Mouse (Mus musculus) heart, postnatal 10 days (tissue): ENCODE measurements at regions not wholly inside any gene's neighbourhood (a gene's known extent, or its start where the extent isn't known, plus 50 kb on each side); places are given as distances from the start of the nearest gene placed in this dataset.

ENCODE experiments used
- DNase-seq, 2 experiments: peaks; one replicate each; pipeline ENCODE4 v3.0.0; 2021
- intact Hi-C: fragments of 180-260 bp; cut with DNase I; formaldehyde crosslinking; loops from one replicate; pipeline ENCODE4 v1.15.1; 2025

- peak; percentile 3 to 45 for DNase-seq
- intact Hi-C loops, result loop anchor here (1.0 to 10.0 kb wide), 3 partner anchors 153 to 600 kb away; no protein-coding TSS in a partner anchor
Observed at GRCm38 (mm10) chr10:51792030-51792429, 114.5 kb downstream of the Rfx6 start.

GRCm38 (mm10) chr10:51793876-51794275, 116.3 kb downstream of the Rfx6 start:
- intact Hi-C loops, result loop anchor here (5.0 to 10.0 kb wide), 2 partner anchors 151 to 598 kb away; no protein-coding TSS in a partner anchor
- DNase-seq, result no peak

DNA sequence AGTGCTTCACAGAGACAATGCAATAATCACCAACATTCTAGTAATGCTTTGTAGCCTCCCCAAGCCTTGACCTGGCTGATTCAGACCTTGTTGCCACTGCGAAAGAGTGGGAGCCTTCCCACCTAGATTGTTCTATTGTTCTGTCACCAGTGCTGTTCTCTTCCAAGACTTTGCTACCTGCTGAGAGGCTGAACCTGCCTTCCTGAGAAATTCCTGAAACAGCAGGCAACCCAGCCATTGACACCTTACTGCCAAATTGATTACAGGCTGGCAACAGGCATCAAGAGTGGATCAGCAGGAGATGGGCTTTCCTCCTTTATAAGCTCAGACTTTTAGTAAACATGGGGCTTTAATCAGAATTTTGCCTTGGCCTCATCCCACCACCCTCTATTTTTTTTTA, 139.1 kb downstream of the Rfx6 start:
- DNase-seq, result no peak
- intact Hi-C loops, result no loop called here

GRCm38 (mm10) chr10:51823900-51824299, 146.3 kb downstream of the Rfx6 start:
- no peak for DNase-seq
- intact Hi-C loops, result no loop called here

- intact Hi-C loops, result no loop called here
- no peak for DNase-seq
Observed at GRCm38 (mm10) chr10:51826431-51826964, 148.9 kb downstream of the Rfx6 start.

GRCm38 (mm10) chr10:51832459-51832858, 154.9 kb downstream of the Rfx6 start:
- intact Hi-C loops, result no loop called here
- DNase-seq, result no peak

DNA sequence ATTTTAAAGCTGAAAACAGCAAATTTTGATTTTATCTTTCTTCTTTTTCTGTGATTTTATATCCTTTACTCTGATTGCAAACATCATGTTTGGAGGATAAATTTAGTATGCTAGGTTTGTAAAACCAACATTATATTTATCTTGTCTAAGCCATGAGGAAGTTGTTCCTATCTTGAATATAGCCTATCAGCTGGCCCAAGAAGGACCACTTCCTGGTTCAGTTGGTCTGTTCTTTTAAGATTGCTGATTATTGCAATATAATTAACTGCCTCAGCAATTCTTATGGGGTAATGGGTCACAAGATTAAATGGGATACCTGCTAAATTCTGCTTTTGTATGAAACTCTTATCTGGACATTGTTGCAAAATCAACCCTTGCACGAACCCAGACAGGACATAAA, 165.5 kb downstream of the Rfx6 start:
- intact Hi-C loops, result no loop called here
- no peak for DNase-seq

DNA sequence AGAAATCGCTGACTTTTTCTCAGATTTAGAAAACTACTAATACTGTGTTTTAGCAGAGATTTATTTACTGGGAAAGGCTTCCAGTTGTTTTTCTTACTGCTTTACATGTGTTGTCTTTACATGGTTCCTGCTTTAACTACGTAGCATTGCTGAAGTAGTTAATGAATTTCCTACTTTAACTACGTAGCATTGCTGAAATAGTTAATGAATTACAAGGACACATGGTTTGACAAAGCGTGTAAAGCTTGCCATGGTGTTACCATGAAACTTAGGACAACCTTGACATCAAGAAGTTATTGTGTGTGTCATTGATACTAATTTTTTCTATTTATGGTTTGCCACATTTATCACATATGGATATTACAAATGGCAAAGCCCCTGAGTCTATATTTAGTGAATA, 168.7 kb downstream of the Rfx6 start:
- no peak for DNase-seq
- intact Hi-C loops, result no loop called here

GRCm38 (mm10) chr10:51869409-51869808, 152.9 kb upstream of the Vgll2 start:
- intact Hi-C loops, result no loop called here
- DNase-seq, result no peak

- intact Hi-C loops, result no loop called here
- DNase-seq, result no peak
Observed at GRCm38 (mm10) chr10:51911066-51911691, 111.1 kb upstream of the Vgll2 start.

DNA sequence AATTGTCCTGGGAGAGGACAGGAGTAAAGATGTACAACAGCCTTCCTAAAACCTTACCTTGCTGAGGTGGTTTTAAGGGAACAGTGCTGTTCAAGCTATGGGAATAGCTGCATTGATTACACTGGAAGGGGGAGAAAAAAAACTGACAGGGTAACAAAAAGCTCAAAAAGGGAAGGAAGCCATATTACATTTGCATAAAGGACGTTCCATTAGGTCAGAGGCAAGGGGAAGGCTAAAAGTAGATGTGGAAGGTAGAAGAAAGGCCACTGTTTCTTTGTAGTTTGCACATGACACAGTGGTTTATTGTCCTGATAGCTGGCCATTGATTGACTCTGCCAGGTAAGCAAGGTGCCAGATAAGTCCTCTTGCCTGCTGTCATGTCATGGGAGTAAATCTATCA, 110.2 kb upstream of the Vgll2 start:
- DNase-seq, result no peak
- intact Hi-C loops, result no loop called here

DNA sequence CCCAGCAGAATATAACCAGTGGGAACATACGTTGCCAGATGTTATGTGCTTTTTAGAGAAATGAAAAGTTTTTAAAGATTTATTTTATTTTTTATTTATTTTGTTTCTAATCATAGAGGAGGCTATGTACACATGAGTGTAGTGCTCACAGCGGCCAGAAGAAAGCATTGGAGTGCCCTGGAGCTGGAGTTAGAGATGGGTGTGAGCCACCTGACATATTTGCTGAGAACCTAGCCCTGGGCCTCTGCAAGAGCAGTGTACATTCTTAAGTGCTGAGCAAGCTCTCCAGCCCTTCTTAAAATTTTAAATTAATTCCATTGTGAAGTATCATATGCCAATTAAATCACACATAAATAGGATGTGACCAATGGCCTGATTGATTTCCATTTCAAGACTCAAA, 95.7 kb upstream of the Vgll2 start:
- intact Hi-C loops, result no loop called here
- DNase-seq, result no peak

GRCm38 (mm10) chr10:51929341-51929740, 93.0 kb upstream of the Vgll2 start:
- intact Hi-C loops, result no loop called here

DNA sequence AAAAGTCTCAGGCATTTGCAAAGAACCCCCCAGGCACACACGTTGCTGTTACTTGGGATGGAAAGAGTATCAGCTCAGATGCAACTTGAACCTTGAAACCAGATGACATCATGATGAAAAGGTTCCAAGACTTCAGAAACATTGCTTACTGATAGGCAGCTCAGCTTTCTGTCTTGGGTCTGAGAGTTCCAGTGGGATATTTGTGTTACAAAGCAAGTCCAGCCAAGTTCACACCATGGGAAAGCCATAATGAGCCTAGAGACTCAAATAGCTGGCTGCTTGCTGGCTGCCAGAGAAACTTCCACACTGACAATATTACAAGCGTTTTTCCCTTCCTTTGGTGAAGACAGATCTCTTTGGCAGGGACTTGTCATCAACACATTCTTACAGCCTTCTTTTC, 92.0 kb upstream of the Vgll2 start:
- intact Hi-C loops, result no loop called here
- DNase-seq, result peak; percentile 7 to 26

More at GRCm38 (mm10) chr10:51929341-51929740, 93.0 kb upstream of the Vgll2 start:
- peak in 1 of 2 experiments; percentile 1 for DNase-seq

DNA sequence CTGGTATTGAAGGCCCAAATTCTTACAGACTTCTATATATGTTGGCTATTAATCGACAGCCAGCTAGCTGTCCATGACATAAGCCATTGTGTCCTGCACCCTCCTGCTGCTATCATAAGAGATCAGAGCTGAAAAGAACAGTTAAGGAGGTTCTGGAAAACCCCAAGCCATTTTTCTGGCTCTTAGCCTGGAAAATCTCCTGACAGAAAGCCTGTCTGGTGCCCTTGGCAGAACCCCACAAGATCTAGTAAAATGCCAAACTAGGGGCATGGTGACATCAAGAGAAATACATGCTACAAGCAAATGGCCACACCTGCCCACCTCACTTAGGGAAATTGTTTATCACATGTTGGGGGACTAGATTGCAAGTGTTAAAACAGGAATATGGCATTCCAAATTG, 91.6 kb upstream of the Vgll2 start:
- DNase-seq, result peak; percentile 26 to 38
- intact Hi-C loops, result no loop called here

DNA sequence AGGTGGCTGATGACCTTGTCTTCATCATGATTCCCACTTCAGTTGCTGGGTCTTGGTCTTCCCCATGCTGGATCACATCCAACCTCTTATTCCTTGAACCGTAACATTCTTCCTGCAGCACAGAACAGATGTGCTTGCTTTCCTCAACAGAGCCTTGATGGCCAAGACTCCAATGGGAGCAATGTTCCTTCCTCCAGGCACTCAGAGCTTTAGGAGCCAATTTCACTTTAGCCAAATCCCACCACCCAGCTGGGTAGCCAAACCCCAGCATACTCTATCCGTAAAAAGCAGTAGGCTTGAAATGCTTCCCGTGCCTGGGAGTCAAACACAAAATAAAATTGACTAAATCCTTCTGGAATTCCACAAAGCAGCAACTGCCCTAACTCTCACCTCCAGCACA, 86.8 kb upstream of the Vgll2 start:
- no peak for DNase-seq
- intact Hi-C loops, result no loop called here

- intact Hi-C loops, result loop anchor here (10.0 kb wide), 1 partner anchor 146 kb away; no protein-coding TSS in a partner anchor
- no peak for DNase-seq
Observed at GRCm38 (mm10) chr10:51941192-51941591, 81.1 kb upstream of the Vgll2 start.

GRCm38 (mm10) chr10:51945701-51946100, 76.6 kb upstream of the Vgll2 start:
- intact Hi-C loops, result loop anchor here (10.0 kb wide), 1 partner anchor 151 kb away; no protein-coding TSS in a partner anchor
- peak; percentile 31 to 67 for DNase-seq

DNA sequence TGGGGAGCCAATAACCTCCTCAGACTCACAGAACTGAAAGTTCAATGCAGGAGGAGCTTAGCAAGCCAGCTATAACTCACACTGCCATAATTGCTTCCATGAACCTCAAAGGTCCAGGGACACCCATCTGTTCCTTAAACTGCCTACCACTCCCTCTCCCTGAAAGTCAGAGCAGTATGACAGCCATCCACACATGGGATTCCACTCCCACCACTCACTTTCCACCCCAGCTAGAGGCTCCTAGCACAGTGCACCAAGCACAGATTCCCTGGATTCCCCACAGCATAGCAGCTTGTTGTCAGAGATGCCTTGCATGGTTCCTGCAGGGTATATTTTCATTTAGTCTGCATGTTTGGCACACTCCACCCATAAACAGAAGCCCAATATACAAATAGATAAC, 76.1 kb upstream of the Vgll2 start:
- intact Hi-C loops, result loop anchor here (10.0 kb wide), 1 partner anchor 151 kb away; no protein-coding TSS in a partner anchor
- DNase-seq, result no peak

DNA sequence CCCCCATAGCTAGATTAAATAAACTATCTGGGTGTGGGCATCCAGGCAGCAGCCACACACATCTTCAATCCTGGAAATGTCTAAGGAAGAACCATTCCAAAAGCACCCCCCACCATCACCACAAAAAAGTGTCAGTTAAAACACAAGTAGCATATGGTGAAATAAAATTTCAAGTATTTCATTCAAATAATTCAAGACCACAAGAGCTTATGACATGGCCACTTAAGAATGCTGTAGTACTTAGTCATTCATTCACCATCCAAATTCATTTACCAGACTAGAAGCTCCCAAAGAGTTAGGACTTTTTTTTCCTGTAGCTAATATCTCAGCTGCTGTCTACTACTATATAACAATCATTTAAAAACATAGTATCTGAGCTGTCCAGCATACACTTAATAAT, 75.4 kb upstream of the Vgll2 start:
- intact Hi-C loops, result loop anchor here (10.0 kb wide), 1 partner anchor 152 kb away; no protein-coding TSS in a partner anchor

GRCm38 (mm10) chr10:51950016-51950415, 72.3 kb upstream of the Vgll2 start:
- intact Hi-C loops, result no loop called here
- DNase-seq, result no peak

More for the DNA sequence above, 75.4 kb upstream of the Vgll2 start:
- DNase-seq, result no peak

DNA sequence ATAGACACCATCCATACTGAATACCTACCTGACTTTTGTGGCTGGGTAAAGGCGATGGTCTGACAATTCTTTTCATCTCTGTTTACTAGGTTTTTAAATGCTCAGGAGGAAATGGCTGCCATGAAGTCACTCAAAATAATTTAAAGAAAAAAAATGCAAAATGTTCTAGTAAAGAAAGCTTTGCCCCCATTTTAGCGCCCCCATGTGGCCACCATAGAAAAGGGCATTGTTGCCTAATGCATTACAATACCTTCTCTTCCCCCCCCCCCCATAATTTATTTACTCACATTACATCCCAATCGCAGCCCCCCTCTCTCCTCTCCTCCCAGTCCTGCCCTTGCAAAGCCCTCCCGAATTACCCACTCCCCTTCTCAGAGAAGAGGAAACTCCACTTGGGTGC, 70.3 kb upstream of the Vgll2 start:
- DNase-seq, result no peak
- intact Hi-C loops, result no loop called here
